Mouse (Mus musculus): Measurements from ENCODE around the gene Itpr3. TPM values are rescaled to one million over a fixed set of nuclear protein-coding genes. Genes with fewer than 3 reads are reported as not detected.
A peak's percentile ranks its signal among the peaks of the same experiment; 100 is the strongest.

Itpr3 gene
- polyA plus RNA-seq (2012; rRNA removed) (12.4 and 13.9 TPM in 2 replicates), polyA plus RNA-seq (2014; fragmentation: Nextera tagmentation; extraction: Ambion mirVana) (5.1 and 5.6 TPM in 2 replicates)

DNA sequence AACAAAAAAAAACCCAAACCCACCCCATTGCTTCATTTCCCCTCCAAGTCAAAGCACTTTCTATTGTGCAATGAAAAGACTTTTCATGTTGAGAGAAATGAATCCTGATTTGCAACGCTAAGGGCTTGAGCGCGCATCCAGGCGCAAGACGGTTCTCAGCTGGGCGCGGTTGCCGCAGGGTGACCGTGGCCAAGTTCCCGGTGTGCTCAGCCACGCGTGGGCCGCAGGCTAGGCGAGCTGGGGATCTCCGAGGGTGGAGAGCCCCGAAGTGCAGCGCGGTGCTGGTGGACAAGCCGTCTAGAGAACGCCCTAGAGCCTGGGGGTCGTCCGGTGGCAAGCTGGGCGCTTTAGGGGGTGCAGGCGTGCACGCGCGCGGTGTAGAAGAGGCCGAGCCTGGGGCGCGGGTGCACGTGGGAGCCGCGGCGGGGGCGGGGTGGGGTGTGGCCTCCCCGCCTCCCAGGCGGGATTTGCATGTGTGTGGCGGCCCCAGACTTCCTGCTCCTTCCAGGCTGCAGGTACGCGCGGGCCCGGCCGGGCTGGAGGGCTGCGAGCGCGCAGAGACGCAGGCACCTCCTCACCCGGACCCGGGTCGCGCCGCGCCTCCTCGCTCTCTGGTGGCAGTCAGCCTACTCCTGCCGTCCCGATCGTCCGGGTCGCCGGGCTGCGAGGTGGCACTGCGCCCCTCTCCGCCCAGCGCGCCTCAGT is at the start of gene Itpr3:
Gene Itpr3, plus strand, starts transcription at position 493 of the 705 bp plus-strand sequence.
- under 1% methylated on average over 42 of the region's 66 CpGs for WGBS
- DNase-seq (ENCODE audit: low spot score) = peak; percentile 74

DNA sequence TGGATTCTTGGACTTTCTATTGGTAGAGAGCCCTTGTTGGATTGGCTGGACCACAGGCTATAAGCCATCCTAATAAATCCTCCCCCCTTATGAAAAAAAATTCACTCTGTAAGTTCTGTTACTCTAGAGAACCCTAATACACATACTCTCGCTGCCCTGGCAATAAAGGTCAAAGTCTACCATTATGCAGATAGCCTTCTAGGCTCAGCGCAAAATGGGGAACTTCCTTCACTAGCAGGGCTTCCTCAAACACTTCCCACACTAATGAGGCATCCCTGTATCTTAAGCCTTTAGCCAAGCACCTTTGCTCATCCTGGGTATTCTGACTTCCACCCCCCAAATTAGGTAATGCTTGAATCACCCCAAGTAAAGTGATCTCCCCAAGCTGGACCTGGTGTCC is 48.8 kb upstream of the Itpr3 start:
- Histone ChIP-seq H3K36me3 (ENCODE audit: control insufficient read depth, insufficient read depth, low read length) (no peaks in the 10 kb centered on the region), H3K4me1 (ENCODE audit: control insufficient read depth, insufficient read depth, low read length) (no peaks in the 10 kb centered on the region), H3K9ac (ENCODE audit: low read depth, low read length, severe bottlenecking) (no peak overlapping the region), H3K4me3 (replicated peaks; ENCODE audit: low read length) (no peak overlapping the region), H3K9me3 (ENCODE audit: control insufficient read depth, low read length) (0 out of 2 replicates have a peak, but pooled peaks cover 4% of the 10 kb centered on the region), H3K27ac (replicated peaks; ENCODE audit: low read depth, low read length) (no peak overlapping the region), H3K4me2 (replicated peaks; ENCODE audit: low read depth, low read length, severe bottlenecking) (no peak overlapping the region), H3K27me3 (ENCODE audit: control insufficient read depth, insufficient read depth, low read length) (no peaks in the 10 kb centered on the region; the same call in 1 of the 2 replicates)
- ATAC-seq (ENCODE audit: low FRiP score, low read depth) = no peak
- WGBS = 75% methylated on average over 2 of the region's 2 CpGs
- no peak for DNase-seq (ENCODE audit: low spot score)
- no peak for TF ChIP-seq POLR2A (IDR thresholded peaks at IDR 0.05; ENCODE audit: borderline replicate concordance, extremely low read depth, insufficient read depth, insufficient read length)

More for the DNA sequence above, at the start of gene Itpr3:
- peak within 1 kb of the TSS; percentile 77 for H3K27ac ChIP-seq (replicated peaks; ENCODE audit: low read depth, low read length)
- no peaks in the 10 kb centered on the region for H3K9me3 ChIP-seq (ENCODE audit: control insufficient read depth, low read length)
- H3K9ac ChIP-seq (ENCODE audit: low read depth, low read length, severe bottlenecking) = peak within 1 kb of the TSS; percentile 68
- no peaks in the 10 kb centered on the region for H3K36me3 ChIP-seq (ENCODE audit: control insufficient read depth, insufficient read depth, low read length)
- ATAC-seq (ENCODE audit: low FRiP score, low read depth) = peak; percentile 70
- TF ChIP-seq POLR2A (IDR thresholded peaks at IDR 0.05; ENCODE audit: borderline replicate concordance, extremely low read depth, insufficient read depth, insufficient read length) = no peak
- H3K4me2 ChIP-seq (replicated peaks; ENCODE audit: low read depth, low read length, severe bottlenecking) = peak within 1 kb of the TSS; percentile 68
- peak within 1 kb of the TSS; percentile 61 for H3K4me3 ChIP-seq (replicated peaks; ENCODE audit: low read length)
- no peaks in the 10 kb centered on the region for H3K27me3 ChIP-seq (ENCODE audit: control insufficient read depth, insufficient read depth, low read length)
- H3K4me1 ChIP-seq (ENCODE audit: control insufficient read depth, insufficient read depth, low read length) = peaks cover 32% of the 10 kb centered on the region

DNA sequence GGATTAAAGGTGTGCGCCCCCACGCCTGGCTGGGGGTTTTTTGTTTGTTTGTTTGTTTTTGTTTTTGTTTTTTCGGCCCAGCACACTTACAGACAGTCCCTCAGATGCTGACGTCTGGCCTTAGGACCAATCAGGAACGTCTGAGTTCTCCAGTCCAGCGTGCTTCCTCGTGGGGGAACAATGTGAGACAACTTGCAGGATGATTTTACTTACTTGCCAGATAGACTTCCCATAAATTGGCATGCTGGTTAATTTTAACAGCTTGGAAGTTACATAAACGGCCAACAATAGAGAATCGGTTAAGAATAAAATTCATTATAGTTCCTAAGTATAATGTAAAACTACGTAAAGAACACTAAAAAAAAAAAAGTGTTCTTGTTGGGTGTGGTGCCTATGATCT is 45.9 kb upstream of the Itpr3 start:
- DNase-seq (ENCODE audit: low spot score) = no peak

DNA sequence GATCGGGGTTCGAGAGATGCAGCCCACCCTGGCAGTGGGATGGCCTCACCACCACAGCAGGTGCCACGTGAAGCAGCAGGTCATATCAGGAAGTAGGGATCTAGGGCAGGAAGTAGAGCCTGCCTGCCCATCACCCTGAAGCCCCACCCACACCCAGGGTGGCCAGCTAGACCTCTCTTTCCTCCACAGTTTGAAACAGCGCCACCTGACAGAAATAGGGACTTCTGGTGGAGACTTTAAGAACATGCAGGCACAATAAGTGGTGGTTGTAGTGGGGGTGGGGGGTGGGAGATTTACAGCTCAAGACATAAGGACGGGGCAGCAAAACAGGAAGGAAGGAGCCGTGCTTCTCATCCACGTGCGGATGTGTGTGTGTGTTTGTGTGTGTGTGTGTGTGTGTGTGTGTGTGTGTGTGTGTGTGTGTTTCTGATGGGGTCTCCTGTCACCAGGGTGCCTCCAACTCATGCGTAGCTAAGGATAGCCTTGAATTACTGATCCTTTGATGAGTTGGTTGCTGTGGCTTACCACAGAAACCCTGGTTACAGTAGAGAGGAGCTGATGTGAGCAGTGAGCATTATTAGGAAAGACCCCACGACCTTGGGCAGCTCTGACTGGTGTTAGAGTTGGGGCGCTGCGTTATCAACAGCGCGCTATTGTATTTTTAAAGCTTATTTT is 45.0 kb upstream of the Itpr3 start:
- DNase-seq (ENCODE audit: low spot score) (no peak), ATAC-seq (ENCODE audit: low FRiP score, low read depth) (no peak)
- Histone ChIP-seq H3K4me2 (replicated peaks; ENCODE audit: low read depth, low read length, severe bottlenecking) (no peak overlapping the region), H3K4me3 (replicated peaks; ENCODE audit: low read length) (no peak overlapping the region), H3K9ac (ENCODE audit: low read depth, low read length, severe bottlenecking) (no peak overlapping the region), H3K9me3 (ENCODE audit: control insufficient read depth, low read length) (no peaks in the 10 kb centered on the region), H3K27me3 (ENCODE audit: control insufficient read depth, insufficient read depth, low read length) (no peaks in the 10 kb centered on the region), H3K27ac (replicated peaks; ENCODE audit: low read depth, low read length) (no peak overlapping the region), H3K36me3 (ENCODE audit: control insufficient read depth, insufficient read depth, low read length) (no peaks in the 10 kb centered on the region), H3K4me1 (ENCODE audit: control insufficient read depth, insufficient read depth, low read length) (no peaks in the 10 kb centered on the region)
- 55% methylated on average over 11 of the region's 14 CpGs for WGBS
- TF ChIP-seq POLR2A (IDR thresholded peaks at IDR 0.05; ENCODE audit: borderline replicate concordance, extremely low read depth, insufficient read depth, insufficient read length) = no peak

More for the DNA sequence above, 45.9 kb upstream of the Itpr3 start:
- Histone ChIP-seq H3K9ac (ENCODE audit: low read depth, low read length, severe bottlenecking) (no peak overlapping the region), H3K4me2 (replicated peaks; ENCODE audit: low read depth, low read length, severe bottlenecking) (no peak overlapping the region), H3K36me3 (ENCODE audit: control insufficient read depth, insufficient read depth, low read length) (no peaks in the 10 kb centered on the region), H3K4me1 (ENCODE audit: control insufficient read depth, insufficient read depth, low read length) (no peaks in the 10 kb centered on the region), H3K27ac (replicated peaks; ENCODE audit: low read depth, low read length) (no peak overlapping the region), H3K9me3 (ENCODE audit: control insufficient read depth, low read length) (no peaks in the 10 kb centered on the region), H3K27me3 (ENCODE audit: control insufficient read depth, insufficient read depth, low read length) (no peaks in the 10 kb centered on the region), H3K4me3 (replicated peaks; ENCODE audit: low read length) (no peak overlapping the region)
- 86% methylated on average over 10 of the region's 10 CpGs for WGBS
- no peak for ATAC-seq (ENCODE audit: low FRiP score, low read depth)
- no peak for TF ChIP-seq POLR2A (IDR thresholded peaks at IDR 0.05; ENCODE audit: borderline replicate concordance, extremely low read depth, insufficient read depth, insufficient read length)

DNA sequence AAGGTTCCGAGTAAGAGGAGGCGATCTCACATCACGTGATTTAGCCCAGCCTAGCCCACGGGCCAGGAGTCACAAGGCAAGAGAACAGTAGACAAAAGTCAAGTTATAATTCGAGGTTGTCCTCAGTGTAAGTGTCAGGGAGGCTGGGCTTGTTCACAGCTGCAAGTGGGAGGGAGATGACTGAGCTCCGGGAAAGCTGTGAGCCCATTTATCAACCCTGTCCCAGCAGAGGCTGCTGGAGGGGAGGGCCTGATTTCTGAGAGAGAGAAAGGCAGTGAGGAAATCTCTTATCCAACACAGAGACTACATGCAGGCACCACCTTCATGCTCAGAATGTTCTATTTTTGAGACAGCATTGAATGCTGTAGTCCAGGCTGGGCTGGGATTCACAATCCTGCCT is 44.2 kb upstream of the Itpr3 start:
- DNase-seq (ENCODE audit: low spot score) (no peak), ATAC-seq (ENCODE audit: low FRiP score, low read depth) (no peak)
- Histone ChIP-seq H3K4me2 (replicated peaks; ENCODE audit: low read depth, low read length, severe bottlenecking) (no peak overlapping the region), H3K27me3 (ENCODE audit: control insufficient read depth, insufficient read depth, low read length) (no peaks in the 10 kb centered on the region), H3K4me1 (ENCODE audit: control insufficient read depth, insufficient read depth, low read length) (no peaks in the 10 kb centered on the region), H3K4me3 (replicated peaks; ENCODE audit: low read length) (no peak overlapping the region), H3K36me3 (ENCODE audit: control insufficient read depth, insufficient read depth, low read length) (no peaks in the 10 kb centered on the region), H3K9me3 (ENCODE audit: control insufficient read depth, low read length) (no peaks in the 10 kb centered on the region), H3K9ac (ENCODE audit: low read depth, low read length, severe bottlenecking) (no peak overlapping the region), H3K27ac (replicated peaks; ENCODE audit: low read depth, low read length) (no peak overlapping the region)
- TF ChIP-seq POLR2A (IDR thresholded peaks at IDR 0.05; ENCODE audit: borderline replicate concordance, extremely low read depth, insufficient read depth, insufficient read length) = no peak
- WGBS = 37% methylated on average over 6 of the region's 6 CpGs
